Mouse (Mus musculus) layer of hippocampus, adult 9-10 months (tissue): ENCODE measurements at regions not wholly inside any gene's neighbourhood (a gene's known extent, or its start where the extent isn't known, plus 50 kb on each side); places are given as distances from the start of the nearest gene placed in this dataset.

Source experiments
- DNase-seq: peaks from one replicate; pipeline ENCODE4 v3.0.0; 2022; ENCODE audit warnings: low spot score

DNA sequence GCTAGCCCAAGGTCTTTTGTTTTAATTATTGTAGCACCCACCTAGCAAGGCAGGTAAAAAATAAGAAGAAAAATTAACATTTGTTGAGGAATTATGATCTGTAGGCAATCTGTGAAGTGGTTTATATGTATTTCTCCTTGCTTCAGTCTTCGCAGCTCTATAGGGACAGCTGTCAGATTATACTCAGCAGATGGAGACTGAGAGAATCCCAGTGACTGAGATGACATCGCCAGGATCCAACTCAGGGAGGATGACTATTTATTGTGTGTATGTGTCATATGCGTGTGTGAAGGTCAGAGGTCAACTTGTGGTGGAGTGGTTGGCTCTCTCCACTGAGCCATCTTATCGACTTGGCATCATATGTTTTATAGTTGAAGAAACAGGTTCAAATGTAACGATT lies 362.0 kb upstream of the Chd6 start:
- peak; percentile 3 for DNase-seq

DNA sequence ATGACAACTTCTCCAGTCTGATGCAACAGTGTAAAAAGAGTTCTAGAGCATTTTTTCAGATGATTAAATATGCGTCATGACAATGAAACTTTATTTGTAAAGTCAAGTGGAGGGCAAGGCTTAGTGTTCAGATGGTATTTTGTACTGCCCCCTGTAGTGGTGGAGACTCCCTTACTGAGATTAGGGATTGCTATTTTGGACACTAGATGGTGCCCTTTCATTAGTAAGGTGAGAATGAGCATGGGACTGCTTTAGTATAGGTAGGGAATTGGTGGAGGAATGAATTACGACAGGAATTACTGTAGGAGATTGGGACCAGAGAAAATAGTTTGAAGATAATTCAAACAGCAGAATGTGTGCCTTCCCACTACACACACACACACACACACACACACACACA lies 361.1 kb upstream of the Chd6 start:
- peak; percentile 25 for DNase-seq

DNA sequence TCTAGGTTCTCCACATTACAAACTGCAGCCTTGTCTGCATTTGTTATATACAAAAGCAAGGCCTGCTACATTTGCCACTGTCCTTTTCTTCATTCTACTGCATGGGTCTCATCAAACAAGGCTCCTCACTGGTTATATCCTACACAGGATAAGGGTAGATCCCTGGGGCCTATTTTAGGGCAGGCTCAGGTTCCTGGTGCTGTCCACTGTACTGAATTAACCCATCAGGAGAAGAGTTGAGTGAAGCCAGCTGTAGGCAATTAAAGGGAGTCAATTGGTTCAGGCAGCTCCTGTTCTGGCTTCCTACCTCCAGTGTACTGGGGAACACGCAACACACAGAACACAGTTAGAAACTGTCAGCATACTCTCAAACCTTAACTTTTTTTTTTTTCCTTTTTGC lies 358.2 kb upstream of the Chd6 start:
- DNase-seq, result no peak

DNA sequence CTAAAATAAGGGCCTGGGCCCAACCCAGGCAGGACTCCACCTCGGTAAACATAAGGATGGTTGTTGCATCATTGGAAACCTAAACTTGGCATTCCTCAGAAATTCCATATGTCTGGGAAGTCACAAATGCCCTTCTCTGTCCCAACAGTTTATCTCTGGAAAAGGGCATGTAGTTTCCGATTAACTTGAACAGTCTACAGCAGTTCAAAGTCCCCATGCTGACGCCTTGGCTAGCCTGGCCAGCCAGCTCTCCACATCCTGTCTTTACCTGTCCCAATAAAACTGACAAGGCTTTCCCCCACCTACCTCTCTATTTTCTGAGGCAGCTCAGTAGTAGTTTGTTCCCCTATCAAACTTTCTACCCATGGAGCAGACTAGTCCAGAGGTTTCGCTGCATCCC lies 351.7 kb upstream of the Chd6 start:
- no peak for DNase-seq

DNA sequence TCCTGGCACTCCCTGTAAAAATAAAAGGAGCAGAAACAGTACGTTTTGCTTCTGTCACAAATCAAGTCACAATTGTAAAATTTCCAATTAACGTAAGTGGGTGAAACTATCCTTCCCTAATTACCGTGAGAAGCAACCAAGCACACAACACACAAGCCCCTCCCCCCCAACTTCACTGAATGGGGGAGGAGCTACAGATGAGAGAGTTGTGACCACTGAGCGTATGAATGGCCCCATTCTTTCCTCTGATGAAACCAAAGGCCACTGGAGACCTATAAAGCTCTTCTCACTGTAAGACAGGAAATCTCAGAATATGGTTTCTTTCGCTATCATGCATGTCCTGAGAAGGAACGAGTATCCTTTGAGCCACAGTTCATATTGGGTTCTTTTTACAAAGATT lies 345.6 kb upstream of the Chd6 start:
- DNase-seq, result no peak

DNA sequence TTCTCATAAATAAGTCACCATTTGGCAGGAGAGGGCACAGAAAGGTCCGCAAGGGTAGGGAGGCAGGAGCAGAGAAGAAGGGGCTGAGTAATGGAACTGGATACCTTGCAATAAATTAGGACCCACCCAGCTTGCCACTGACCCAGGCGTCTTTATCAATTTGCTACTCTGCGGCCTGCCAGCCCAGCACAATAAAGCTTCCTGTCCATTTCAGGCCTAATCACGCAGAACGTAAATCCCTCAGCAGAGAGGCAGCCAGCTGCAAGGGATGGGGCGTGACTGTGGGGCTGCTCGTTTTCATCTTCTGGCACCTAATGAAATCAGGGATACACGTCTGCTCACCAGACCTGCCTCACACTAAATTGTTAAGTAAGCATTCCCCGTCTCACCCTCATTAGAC lies 324.9 kb upstream of the Chd6 start:
- DNase-seq, result no peak

DNA sequence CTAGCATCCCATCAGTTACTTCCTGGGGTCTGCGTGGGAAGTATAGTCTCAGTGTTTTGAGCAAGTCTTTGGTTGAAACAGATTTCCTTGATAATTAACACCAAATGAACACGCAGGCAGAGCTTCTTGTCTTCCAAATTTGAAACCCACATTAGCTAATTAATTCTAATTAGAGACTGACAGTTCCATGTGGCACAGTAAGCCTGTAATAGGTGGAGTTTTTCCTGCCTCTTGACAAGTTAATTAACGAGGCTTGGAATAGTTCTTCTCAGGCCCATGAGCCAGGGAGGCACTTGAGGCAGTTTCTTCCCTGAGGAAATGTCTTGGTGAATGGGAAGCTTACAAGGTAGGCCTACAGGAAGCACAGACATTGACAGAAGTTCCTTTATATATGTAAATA lies 320.4 kb upstream of the Chd6 start:
- DNase-seq, result no peak

DNA sequence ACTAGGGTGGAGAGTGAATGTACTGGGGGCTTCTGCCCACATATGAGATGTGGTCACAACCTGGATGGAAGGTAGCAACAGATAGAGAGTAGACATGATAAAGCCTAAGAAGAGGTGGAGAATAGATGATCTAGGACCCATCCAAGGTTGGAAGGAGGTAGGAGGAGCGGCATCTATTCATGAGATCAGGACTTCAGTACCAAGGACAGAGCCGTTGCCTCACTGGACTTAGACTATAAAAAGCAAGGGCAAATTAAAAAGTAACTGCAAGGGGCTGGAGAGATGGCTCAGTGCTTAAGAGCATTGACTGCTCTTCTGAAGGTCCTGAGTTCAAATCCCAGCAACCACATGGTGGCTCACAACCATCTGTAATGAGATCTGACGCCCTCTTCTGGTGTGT lies 316.7 kb upstream of the Chd6 start:
- DNase-seq, result no peak

DNA sequence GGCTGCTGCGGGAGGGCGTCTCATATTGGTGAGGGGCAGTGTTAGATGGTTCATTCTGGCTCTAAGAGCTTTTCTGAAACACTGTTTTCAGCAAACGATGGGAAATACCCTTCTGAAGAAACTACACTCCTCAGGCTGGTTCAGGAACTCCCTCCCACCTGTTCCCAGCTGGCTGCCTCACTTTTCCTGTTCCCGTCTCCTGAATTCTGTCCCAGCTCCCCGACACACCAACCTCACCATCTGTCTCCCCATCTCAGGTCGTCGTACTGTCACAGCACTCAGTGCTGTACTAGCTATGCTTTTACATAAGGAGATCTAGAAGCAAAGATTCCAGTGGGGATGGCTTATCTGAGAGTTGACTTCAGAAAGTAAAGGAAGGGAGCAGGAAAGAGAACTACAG lies 309.2 kb upstream of the Chd6 start:
- DNase-seq, result no peak

DNA sequence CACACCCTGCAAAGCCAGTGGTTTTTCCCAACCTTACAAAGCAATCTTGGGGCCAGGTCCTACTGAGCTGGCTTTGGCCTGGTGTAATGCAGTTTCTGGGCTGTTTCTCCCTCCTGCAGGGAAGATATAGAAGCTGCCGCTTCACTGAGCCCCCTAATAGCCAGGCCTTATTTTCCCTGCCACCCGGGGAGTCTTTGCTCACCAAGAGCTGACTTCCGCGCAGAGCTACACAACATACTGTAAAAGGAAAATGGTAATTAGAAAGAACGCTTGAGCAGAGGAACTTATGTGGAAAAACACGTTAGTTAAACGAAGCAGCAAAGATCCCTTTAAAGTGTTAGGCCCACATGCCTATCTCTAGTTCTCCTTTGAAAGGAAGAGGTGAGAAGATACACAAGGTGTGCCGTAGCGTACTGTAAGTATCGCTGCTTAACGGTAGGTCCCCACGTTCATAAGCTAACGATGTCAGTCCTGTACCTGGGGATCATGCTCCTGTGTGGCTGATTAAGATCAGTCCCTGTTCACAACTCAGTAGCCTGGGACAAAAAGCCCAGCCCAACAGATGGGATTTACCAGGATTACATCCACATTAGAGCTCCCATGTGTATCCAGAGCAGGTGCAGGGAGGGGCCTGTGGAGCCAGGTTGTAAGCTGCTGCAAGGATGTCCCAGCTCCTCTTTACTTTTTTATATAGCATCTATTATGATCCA lies 307.5 kb upstream of the Chd6 start:
- DNase-seq, result no peak

DNA sequence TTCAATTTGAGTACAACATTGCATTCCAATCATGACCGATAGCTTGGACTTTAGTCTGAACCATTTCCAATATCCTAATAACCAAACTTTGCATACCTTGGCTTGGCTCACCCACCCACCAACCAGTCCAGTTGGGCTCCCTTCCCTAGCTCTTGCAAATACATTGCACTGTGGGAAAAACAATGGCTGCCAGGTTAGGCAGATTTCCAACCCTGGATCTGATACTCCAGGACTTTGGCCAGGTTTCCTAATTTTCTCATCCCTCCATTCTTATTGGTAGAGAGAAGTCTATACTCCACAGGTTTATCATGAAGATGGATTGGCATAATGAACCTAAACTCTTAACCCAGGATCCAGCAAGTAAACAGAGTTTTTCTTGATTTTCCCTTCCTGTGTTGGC lies 299.4 kb upstream of the Chd6 start:
- no peak for DNase-seq

DNA sequence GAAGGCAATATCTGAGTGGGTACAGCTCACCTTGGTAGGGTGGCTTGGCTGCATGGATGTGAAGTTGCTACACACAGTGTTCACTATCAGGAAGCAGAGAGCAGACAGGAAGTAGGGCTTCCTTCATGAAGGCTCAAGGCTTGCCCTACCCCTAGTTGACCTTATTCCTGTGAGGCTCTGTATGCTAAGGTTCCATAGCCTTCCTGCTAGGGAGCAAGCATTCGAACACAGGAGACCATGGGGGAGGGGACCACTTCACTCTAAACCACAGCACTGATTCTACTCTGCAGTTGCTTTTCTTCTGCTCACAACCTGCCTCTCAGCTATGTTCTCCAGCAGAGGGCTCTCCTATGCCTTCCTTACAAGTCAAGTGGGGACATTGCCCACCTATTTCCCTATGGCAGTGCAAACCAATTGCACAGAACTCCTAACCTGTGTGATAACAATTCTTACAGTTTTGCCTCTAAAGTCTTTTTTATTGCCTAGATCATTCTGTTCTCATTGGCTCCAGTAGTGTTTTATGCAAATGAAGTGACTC lies 297.0 kb upstream of the Chd6 start:
- no peak for DNase-seq

DNA sequence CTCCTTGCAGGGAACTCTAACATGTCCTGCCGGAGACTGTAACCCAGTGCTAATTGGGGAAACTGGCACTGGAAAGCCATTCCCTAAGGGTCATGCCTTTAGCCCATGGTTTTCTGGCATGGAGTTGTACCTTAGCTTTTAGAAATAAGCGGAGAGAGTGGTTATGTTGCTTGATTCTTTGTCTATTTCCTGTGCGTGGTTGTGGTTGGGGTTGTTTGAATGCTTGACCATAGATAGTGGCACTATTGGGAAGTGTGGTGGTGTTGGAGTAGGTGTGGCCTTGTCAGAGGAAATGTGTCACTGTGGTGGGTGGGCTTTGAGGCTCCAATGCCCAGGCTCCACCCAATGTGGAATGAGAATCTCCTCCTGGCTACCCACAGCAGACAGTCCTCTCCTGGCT lies 289.2 kb upstream of the Chd6 start:
- no peak for DNase-seq

DNA sequence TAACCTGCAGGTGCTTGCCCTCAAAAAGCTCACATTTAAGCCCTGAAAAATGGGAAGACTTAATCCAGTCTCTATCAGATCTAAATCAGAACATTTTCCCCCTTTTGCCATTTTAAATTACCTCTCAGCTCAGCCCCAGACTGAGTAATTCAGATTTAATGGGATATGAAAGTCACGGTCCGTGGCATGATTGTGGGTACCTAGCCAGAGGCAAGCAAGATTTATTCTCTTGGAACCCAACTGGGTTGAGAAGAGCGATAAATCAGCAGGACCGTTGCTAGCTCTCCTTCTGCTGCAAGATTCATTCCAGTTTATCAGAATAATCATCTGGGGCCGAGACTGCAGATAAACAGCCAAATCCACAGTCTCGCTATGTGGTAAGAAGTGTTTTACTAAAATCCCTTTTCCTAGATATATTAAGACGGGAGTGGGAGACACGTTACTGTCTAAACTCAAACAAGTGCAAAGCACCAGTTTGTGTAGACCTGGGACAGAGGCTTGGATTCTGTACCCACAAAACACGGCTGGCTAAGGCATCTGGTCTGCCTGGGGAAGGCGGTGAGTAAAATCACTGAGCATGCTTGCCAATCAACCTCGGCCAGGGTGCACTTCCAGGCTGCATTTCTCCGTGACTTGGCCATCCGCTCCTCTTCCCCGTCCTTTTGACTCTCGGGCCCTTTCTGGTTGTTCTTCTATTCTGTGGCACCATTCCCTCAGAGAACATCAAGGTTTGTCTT lies 282.2 kb upstream of the Chd6 start:
- DNase-seq, result no peak

DNA sequence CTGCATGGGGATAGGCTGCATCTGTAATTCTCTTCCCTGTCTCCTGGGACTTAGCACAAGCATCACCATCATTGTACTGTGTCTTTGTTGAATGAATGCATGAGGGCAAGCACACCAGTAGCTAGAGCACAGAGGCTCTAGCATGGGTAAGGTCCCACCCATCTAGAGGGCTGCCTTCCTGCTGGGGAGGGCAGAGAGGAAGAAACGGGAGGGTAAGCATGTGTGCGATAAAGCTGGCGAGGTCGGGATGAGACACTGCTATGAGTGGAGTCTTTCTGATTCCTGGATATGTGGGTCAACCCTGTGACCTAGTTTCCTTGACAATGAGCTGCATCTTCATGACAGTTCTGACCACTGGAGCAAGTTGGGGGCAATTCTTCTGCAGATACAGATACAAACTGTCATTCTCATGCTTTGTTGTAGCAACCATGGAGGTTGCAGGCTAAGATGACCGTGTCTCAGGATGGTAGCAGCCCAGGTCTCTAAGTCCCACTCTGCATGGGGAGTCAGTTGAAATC lies 280.5 kb upstream of the Chd6 start:
- DNase-seq, result no peak

DNA sequence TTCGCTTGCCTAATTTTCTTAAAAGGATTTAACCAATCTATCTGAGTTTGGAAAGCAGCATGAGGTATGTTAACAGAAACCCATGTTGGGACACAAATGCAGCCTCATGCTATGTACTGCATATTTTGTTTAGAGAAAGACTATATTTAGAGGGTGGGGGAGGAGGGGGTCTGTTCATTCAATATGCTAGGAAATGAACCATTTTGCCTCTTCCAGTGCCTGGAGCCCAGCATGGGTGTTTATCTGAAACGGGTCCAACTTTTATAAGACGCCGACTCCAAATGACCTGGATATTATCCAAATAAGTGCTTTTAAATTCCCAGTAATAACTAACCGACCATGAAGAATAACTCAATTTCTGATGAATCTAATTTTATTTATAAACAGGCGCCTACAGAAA lies 278.2 kb upstream of the Chd6 start:
- no peak for DNase-seq

DNA sequence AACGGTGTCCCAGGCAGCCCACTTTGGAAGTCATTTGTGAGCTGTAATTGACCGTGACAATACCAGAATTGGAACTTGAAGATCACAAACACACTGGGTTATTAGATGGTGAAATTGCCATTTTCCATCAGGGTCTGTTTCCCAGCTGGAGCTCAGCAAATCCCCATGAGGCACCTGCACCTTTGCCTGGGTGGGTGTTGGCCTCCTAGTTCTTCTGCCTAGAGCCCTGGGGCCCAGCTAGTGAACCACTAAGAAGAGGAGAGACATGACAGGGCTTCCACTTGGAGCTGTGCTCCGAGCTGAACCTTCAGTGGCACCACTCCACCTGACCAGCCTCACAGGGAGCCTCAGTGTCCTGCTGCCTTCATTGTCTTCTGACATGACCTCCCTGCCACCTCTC lies 273.5 kb upstream of the Chd6 start:
- DNase-seq, result no peak

DNA sequence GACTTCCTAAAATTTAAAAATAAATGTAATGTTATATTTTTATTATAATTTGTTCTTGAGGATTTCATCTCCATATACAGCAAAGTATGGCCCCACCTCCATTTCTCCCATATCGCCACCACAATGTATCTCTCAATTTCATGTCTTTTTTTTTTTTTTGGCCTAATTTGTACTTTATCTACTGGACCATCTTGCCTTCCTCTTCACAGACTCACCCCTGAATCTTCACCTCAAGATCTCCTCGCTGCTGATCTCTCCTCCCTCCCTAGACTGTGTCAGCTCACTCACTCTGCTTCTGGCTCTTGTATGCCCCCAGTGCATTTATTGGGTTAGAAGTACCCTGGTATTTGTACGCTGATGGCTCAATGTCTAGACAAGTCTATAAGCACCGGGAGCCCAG lies 269.4 kb upstream of the Chd6 start:
- DNase-seq, result no peak

DNA sequence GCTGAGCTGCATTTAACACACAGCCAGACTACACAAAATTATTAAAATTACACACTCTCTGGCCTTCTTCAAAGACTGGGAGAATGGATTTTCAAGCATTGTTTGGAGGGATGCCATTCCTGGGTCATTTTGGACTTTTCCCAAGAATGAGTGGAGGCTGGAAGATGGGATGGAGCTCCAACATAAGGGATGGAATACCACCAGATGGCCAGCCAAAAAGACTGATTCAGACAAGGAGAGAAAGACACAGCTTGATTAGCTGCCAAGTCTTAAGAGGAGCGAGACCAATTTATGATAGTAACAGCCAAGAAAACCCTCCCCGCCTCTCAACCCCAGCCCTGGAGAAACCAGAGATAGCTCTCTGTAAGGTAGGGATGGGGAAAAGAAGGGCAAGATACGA lies 253.4 kb upstream of the Chd6 start:
- DNase-seq, result no peak

DNA sequence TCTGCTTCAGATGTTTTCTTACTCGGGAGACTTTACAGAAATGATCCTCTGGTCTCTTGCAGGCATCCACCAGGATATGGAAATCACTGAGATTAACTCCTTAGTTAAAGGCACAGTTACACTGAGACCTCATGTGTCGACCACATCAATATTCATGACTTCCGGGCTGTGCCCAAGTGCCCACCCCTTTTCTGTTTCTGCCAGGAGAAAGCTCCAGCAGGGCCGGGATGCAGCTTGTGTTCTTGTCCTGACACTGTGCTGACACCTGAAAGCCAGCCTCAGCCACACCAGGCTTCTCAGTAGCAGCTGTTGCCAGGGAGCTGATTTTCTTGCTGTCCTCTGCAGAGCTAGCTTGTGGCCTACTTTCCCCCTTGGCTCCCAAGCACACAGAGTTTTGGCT lies 240.2 kb upstream of the Chd6 start:
- no peak for DNase-seq

DNA sequence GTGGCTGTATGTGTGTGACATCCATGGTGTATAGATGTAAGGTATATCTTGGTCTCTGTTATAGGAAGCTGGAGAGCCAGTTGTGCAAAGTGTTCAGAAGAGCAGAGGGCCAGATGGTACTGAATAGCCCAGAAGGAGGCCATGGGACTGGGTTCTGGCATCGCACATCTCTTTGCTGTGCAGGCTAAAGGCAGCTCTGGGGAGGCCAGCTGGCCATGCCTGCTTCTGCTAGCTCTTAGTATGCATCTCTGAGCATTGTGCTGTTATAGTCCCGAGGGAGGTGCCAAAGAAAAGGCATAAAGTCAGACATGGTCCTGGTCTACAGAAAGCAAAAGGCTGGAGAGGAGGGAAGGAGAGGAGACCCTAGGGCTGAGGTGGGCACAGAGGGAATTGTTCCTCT lies 235.1 kb upstream of the Chd6 start:
- no peak for DNase-seq

DNA sequence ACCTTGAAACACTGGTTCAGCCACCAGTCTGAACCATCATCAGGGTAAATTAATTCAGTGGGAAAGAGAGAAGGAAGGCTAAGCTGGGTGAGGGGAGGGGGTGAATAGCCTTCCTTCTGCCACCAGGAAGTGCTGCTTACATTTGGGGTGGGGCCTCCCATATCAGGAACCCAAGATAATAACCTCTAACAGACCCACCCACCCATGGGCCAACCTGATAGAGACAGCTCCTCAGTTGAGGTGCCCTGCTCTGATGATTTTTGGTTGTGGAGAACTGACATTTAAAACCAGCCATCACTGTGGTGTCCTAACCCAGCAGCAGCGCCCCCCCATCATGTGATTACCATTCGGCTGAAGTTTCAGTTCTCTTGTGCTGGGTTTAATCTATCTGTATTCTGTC lies 233.8 kb upstream of the Chd6 start:
- DNase-seq, result no peak

DNA sequence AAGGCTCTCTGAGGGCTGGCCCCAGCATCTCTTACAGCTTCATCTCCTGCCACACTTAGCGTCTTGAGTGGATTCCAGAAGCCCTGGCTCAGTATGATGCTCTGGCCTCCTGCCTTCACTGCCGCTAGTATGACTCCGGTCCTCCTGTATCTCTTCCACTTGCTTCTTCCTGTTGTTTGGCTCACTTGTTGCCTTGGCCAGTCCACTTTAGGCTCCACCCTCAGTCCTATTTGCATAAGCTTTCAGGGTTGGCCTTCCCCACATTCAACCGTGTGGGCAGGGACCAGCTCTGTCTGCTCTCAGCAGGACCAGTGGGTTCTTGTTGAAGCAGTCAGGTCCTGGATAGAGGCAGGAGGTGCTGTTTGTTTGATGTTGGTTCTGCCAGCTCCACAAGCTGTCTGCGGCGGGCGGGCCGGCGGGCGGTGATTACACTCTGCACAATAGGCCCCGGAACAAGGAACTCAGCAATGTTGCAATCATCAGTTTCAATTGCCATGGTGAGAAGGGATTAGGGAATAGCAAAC lies 232.6 kb upstream of the Chd6 start:
- no peak for DNase-seq
